Mouse (Mus musculus): ENCODE measurements around the gene N4bp3. TPM values are rescaled to one million over a fixed set of nuclear protein-coding genes. Genes with fewer than 3 reads are reported as not detected.
"Not testable (repeated sequence)": the region's sequence is repeated elsewhere in the genome, so short reads cannot be mapped to it uniquely, and the experiment has no call there.

N4bp3 gene
- polyA plus RNA-seq, 1 experiment: 16.3 TPM

- H3K27me3 ChIP-seq (ENCODE audit: control insufficient read depth, insufficient read depth, insufficient read length): no peaks in the 10 kb centered on the region
- H3K4me3 ChIP-seq: peak overlapping the region; percentile 58
- no peaks in the 10 kb centered on the region for H3K36me3 ChIP-seq (ENCODE audit: control insufficient read depth, insufficient read depth)
- no peaks in the 10 kb centered on the region for H3K79me2 ChIP-seq (ENCODE audit: control insufficient read depth, insufficient read depth)
- H3K4me2 ChIP-seq (ENCODE audit: low read depth): peak overlapping the region; percentile 91
- no peak for TF ChIP-seq TCF12 (IDR thresholded peaks at IDR 0.05; ENCODE audit: insufficient read depth, poor library complexity, severe bottlenecking)
- TF ChIP-seq USF1 (IDR thresholded peaks at IDR 0.05; ENCODE audit: low read depth): no peak
- no peak for TF ChIP-seq SRF (IDR thresholded peaks at IDR 0.05; ENCODE audit: control insufficient read depth, insufficient read length, low read depth)
- no peak for TF ChIP-seq E2F4 (IDR thresholded peaks at IDR 0.05; ENCODE audit: insufficient read depth)
- no peak for TF ChIP-seq TCF3 (IDR thresholded peaks at IDR 0.05; ENCODE audit: insufficient read length, low read depth)
- TF ChIP-seq CEBPB (IDR thresholded peaks at IDR 0.05; ENCODE audit: insufficient read depth, poor library complexity, severe bottlenecking): no peak
- TF ChIP-seq MYOG (IDR thresholded peaks at IDR 0.05; ENCODE audit: control insufficient read depth in 1 of 3, insufficient read depth in 1 of 3, insufficient read length in 2 of 3, low read depth in 2 of 3): no peak
- TF ChIP-seq MYOD1 (IDR thresholded peaks at IDR 0.05; ENCODE audit: control insufficient read depth in 1 of 3, insufficient read length in 2 of 3, low read depth in 2 of 3): no peak
- peak overlapping the region; percentile 22 for H3ac ChIP-seq (ENCODE audit: control insufficient read depth, insufficient read length)
These were observed 15.5 kb downstream of the N4bp3 start for GRCm38 (mm10) chr11:51635127-51635524.

- no peak overlapping the region for H3K4me2 ChIP-seq (ENCODE audit: low read depth)
- no peaks in the 10 kb centered on the region for H3K27me3 ChIP-seq (ENCODE audit: control insufficient read depth, insufficient read depth, insufficient read length)
- peaks cover 2% of the 10 kb centered on the region for H3K36me3 ChIP-seq (ENCODE audit: control insufficient read depth, insufficient read depth)
- no peaks in the 10 kb centered on the region for H3K79me2 ChIP-seq (ENCODE audit: control insufficient read depth, insufficient read depth)
- no peak overlapping the region for H3K4me3 ChIP-seq
- H3ac ChIP-seq (ENCODE audit: control insufficient read depth, insufficient read length): no peak overlapping the region
- no peak for TF ChIP-seq USF1 (IDR thresholded peaks at IDR 0.05; ENCODE audit: low read depth)
- no peak for TF ChIP-seq REST (IDR thresholded peaks at IDR 0.05; ENCODE audit: insufficient read depth, insufficient read length)
- TF ChIP-seq E2F4 (IDR thresholded peaks at IDR 0.05; ENCODE audit: insufficient read depth): no peak
- TF ChIP-seq CEBPB (IDR thresholded peaks at IDR 0.05; ENCODE audit: insufficient read depth, poor library complexity, severe bottlenecking): no peak
- no peak for TF ChIP-seq MYOD1 (IDR thresholded peaks at IDR 0.05; ENCODE audit: control insufficient read depth in 1 of 3, insufficient read length in 2 of 3, low read depth in 2 of 3)
- TF ChIP-seq TCF3 (IDR thresholded peaks at IDR 0.05; ENCODE audit: insufficient read length, low read depth): no peak
- no peak for TF ChIP-seq MAX (IDR thresholded peaks at IDR 0.05; ENCODE audit: low read depth)
These were observed 16.9 kb downstream of the N4bp3 start for GRCm38 (mm10) chr11:51633721-51634120.

GRCm38 (mm10) chr11:51633200-51633599 is 17.4 kb downstream of the N4bp3 start:
- not testable (repeated sequence) for H3K79me2 ChIP-seq (ENCODE audit: control insufficient read depth, insufficient read depth); H3K36me3 ChIP-seq (ENCODE audit: control insufficient read depth, insufficient read depth); H3ac ChIP-seq (ENCODE audit: control insufficient read depth, insufficient read length); H3K27me3 ChIP-seq (ENCODE audit: control insufficient read depth, insufficient read depth, insufficient read length); H3K4me3 ChIP-seq; H3K4me2 ChIP-seq (ENCODE audit: low read depth)

GRCm38 (mm10) chr11:51632130-51632753 is 18.4 kb downstream of the N4bp3 start:
- no peaks in the 10 kb centered on the region for H3K79me2 ChIP-seq (ENCODE audit: control insufficient read depth, insufficient read depth)
- H3K4me3 ChIP-seq: no peak overlapping the region
- no peak overlapping the region for H3ac ChIP-seq (ENCODE audit: control insufficient read depth, insufficient read length)
- H3K4me2 ChIP-seq (ENCODE audit: low read depth): peak overlapping the region; percentile 37
- TF ChIP-seq REST (IDR thresholded peaks at IDR 0.05; ENCODE audit: insufficient read depth, insufficient read length) (no peak), SRF (IDR thresholded peaks at IDR 0.05; ENCODE audit: control insufficient read depth, insufficient read length, low read depth) (no peak), TCF3 (IDR thresholded peaks at IDR 0.05; ENCODE audit: insufficient read length, low read depth) (no peak), MAX (IDR thresholded peaks at IDR 0.05; ENCODE audit: low read depth) (no peak), MYOD1 (IDR thresholded peaks at IDR 0.05; ENCODE audit: control insufficient read depth in 1 of 3, insufficient read length in 2 of 3, low read depth in 2 of 3) (peak in 1 of 3 experiments; percentile 18), TCF12 (IDR thresholded peaks at IDR 0.05; ENCODE audit: insufficient read depth, poor library complexity, severe bottlenecking) (no peak)
- H3K36me3 ChIP-seq (ENCODE audit: control insufficient read depth, insufficient read depth): peaks cover 4% of the 10 kb centered on the region
- no peaks in the 10 kb centered on the region for H3K27me3 ChIP-seq (ENCODE audit: control insufficient read depth, insufficient read depth, insufficient read length)

GRCm38 (mm10) chr11:51629651-51630314 is 20.9 kb downstream of the N4bp3 start:
- Histone ChIP-seq H3K4me3 (no peak overlapping the region), H3K4me2 (ENCODE audit: low read depth) (no peak overlapping the region), H3K79me2 (ENCODE audit: control insufficient read depth, insufficient read depth) (no peaks in the 10 kb centered on the region), H3ac (ENCODE audit: control insufficient read depth, insufficient read length) (no peak overlapping the region), H3K36me3 (ENCODE audit: control insufficient read depth, insufficient read depth) (peaks cover 11% of the 10 kb centered on the region), H3K27me3 (ENCODE audit: control insufficient read depth, insufficient read depth, insufficient read length) (no peaks in the 10 kb centered on the region)
- TF ChIP-seq POLR2AphosphoS2 (IDR thresholded peaks at IDR 0.05; ENCODE audit: insufficient read length, low read depth) (no peak), SRF (IDR thresholded peaks at IDR 0.05; ENCODE audit: control insufficient read depth, insufficient read length, low read depth) (no peak), MAX (IDR thresholded peaks at IDR 0.05; ENCODE audit: low read depth) (no peak), E2F4 (IDR thresholded peaks at IDR 0.05; ENCODE audit: insufficient read depth) (no peak), MYOG (IDR thresholded peaks at IDR 0.05; ENCODE audit: control insufficient read depth in 1 of 3, insufficient read depth in 1 of 3, insufficient read length in 2 of 3, low read depth in 2 of 3) (no peak), CEBPB (IDR thresholded peaks at IDR 0.05; ENCODE audit: insufficient read depth, poor library complexity, severe bottlenecking) (no peak), TCF3 (IDR thresholded peaks at IDR 0.05; ENCODE audit: insufficient read length, low read depth) (no peak), USF1 (IDR thresholded peaks at IDR 0.05; ENCODE audit: low read depth) (no peak), REST (IDR thresholded peaks at IDR 0.05; ENCODE audit: insufficient read depth, insufficient read length) (no peak), MYOD1 (IDR thresholded peaks at IDR 0.05; ENCODE audit: control insufficient read depth in 1 of 3, insufficient read length in 2 of 3, low read depth in 2 of 3) (no peak), TCF12 (IDR thresholded peaks at IDR 0.05; ENCODE audit: insufficient read depth, poor library complexity, severe bottlenecking) (no peak), POLR2A (IDR thresholded peaks at IDR 0.05; ENCODE audit: insufficient read length, low read depth) (no peak)

All from myocyte (in vitro differentiated cells).